Mouse (Mus musculus) spleen, postnatal 14 days (tissue): ENCODE results near the gene Atg101.

Experiments used
- DNase-seq, 2 experiments: peaks; one replicate each; pipeline ENCODE4 v3.0.0; 2021 to 2022; ENCODE audit warnings: low spot score in 2 of 2

The Atg101 gene

DNA sequence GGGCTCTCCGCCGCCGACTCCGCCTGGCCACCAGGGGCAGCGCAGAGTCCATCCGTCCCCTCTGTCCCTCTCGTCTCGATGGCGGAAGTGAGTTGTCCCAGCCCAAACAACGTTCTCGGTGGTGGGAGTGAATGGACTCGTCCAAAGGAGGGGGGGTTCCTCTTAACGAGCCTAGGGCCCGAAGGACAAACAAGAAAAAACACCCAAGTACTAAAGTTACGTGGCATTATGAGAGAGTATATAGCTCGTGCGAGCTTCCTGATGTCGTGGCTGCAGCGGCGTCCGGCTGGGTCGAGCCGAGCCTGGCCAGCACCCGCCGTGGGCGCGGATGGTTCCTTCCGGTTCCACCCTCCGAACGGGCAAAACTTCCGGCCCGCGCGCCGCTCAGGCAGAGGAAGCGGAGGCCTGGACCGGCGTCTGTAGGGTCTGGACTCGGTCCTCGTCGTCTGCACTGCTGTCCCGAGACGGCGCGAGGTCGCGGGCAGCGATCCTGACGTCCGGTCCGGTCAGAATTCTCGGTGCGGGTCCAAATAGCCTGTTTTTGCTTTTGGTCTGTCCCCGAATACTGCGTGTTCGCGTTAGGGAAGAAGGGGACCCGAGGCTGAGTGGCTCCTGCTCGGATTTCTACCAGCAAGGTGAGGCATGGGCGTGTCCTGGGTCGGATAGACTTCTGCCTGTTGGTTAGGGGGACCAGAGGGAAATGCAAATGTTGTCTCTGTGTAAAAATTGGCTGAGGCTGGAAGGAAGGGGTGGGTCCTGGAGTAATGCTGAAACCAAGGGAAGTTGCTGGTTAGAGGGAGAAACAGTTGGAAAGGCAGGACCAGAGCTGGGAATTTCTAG lies at the start of gene Atg101:
Gene Atg101, plus strand, starts transcription at position 362 of the 840 bp plus-strand sequence.
- DNase-seq: peak; percentile 80 to 88

DNA sequence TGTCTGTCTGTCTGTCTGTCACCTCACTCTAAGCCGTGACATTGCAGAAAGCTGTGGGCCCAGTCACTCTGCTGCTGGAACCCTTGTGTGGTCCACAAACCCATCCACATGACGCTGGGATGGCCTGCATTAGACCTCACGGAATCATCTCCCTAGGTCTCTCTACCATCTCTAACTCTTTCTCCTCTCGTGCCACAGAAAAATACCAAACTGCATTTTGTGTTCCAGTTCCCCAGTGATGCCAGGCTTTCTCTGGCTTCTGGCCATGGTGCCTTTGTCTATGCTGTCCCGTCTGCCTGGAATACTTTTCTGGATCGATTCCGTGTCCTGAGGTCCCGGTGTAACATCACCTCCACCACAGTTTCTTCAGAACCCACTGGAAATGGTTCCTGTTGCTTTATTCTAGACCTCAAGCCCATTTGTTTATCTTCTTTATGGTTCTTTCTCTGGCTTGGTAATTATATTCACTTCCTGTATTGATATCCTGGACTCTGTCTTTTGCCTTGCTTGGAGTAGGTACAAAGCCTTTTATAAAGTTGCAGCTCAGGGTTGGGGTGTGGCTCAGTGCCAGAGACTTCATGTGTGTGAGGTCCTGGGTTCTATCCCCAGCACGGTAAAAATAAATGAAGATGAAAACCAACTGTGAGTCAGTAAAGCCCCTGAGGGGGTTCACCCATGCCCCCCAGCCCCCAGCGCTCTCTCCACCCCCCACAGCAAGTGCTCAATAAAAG lies 49.3 kb upstream of the Atg101 start:
- DNase-seq: no peak

DNA sequence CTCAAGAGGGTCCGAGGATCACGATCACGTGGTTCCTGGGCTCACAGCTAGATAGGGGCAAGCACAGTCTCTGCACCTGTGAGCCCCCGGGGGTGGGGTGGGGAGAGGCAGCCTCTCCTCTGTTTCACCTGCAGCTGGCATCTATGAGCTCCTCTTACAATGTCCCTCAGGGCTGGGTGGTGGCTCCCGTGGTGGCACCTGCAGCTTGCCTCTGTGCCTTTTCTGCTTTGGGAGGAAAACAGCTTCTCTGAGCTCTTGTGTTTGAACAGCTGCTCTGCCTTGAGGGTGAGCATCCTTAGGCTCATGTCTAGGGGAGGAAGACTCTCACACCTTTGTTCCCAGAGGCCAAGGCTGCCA lies 48.8 kb upstream of the Atg101 start:
- no peak for DNase-seq

DNA sequence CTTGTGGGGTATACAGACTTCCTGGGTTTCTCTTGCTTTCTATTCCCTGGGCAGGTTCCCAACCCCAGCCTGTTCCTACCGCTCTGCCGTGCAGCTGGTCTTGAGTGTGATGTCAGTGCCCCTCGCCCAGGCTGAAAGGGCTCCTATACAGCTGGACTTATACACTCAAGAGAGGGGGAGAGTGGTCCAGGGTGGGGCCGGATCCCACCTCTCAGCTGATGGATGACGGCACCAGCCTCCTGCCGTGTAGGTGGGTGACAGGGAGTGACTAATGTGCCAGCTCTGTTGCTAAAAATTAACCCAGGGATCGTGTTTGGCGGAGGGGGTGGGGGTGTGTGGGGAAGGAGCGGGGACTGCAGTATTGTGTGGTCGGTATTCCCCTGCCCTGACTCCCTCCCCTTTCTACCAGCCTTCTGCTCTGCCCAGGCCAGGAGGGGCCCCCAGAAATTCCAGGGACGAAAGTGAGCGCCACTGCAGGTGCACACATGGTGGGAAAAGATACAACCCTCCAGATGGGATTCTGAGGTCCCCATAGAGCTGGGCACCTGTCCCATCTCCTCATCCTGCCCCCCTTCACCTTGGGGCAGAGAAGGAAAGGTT lies 48.2 kb upstream of the Atg101 start:
- no peak for DNase-seq

GRCm38 (mm10) chr15:101236878-101237277 lies 47.2 kb upstream of the Atg101 start:
- DNase-seq: peak; percentile 51 to 68

GRCm38 (mm10) chr15:101238885-101239511 lies 45.1 kb upstream of the Atg101 start:
- peak in 1 of 2 experiments; percentile 51 for DNase-seq

GRCm38 (mm10) chr15:101239821-101240220 lies 44.3 kb upstream of the Atg101 start:
- DNase-seq: no peak

DNA sequence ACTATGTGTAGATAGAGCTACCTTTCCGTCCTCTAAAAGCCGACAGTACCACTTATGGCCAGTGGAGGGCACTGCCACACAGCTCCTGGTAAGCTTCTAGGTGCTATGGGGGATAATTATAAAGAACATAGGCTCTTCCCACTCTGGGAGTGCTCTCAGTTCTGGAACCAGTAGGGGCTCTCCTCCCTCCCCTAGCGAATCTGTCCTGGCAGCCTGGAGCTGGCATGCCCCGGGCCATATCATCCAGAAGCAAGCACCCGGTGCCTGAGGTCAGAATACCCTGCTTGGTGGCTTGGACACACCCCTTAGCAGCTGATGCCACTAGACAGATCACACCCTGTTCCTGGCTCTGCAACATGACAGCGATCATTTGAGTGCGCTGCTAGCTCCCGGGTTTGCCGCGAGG lies 43.3 kb upstream of the Atg101 start:
- DNase-seq: peak; percentile 62 to 75

DNA sequence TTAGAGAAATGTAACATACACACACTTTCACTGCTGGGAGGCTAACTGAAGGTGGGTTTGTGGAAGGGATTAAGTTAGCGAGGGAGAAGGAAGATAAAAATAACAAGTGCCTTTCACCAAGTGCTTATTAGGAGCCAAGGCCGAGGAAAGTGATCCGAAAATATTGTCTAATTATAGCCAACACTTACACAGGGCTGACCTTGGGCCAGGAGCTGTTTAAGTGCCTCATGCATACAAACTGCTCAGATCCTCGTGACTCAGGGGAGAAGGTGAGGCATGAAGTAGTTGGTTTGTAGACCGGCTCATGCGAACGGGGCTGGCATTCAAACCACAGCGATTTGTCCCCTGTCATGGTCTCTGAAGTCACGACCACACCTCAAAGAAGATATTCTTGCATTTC lies 42.8 kb upstream of the Atg101 start:
- DNase-seq: no peak

- DNase-seq: no peak
Measured at GRCm38 (mm10) chr15:101241853-101242252, 42.2 kb upstream of the Atg101 start.

GRCm38 (mm10) chr15:101242645-101243044 lies 41.4 kb upstream of the Atg101 start:
- no peak for DNase-seq

GRCm38 (mm10) chr15:101244012-101244411 lies 40.1 kb upstream of the Atg101 start:
- DNase-seq: no peak

DNA sequence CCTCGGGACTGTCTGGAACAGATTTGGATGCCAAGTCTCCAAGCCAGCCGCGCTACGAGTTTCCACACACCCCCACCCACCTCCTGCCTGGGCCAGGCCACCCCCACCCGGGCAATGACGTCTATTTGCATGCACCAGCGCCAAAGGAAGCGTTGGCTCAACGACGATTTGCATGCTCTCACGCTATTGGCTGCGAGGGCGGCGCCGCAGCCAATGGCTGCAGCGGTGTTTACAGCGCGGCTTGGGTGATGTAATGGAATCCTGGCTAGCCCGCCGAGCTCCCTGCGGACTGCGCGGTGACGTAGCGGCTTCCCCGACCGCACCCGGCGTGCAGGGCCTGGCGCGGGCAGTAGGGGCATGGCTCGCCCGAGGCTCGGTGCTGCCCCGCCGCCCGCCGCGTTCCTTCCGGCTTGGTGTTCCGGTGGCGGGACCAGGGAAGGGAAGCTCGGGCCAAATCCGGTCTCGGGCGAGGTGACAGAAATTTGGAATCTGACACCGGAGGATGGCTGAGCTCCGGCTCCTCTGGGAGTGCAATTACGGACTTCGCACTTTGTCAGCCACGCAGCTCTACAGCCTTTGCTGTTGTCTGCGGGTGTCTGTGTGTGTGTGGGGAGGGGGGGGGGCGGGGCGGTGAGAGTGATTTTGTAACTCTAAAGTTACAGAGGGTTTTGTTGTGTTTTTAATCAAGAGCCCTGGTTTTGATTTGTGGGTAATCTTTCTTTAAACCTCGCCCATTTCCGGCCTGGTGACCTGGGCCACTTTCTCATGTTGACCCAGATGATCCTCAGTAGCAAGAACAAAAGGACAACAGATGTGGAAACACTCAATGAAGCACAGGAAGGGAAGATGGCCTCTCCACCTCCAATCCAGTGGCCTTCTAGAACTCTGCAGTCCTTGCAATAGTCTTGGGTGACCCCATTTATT lies 37.6 kb upstream of the Atg101 start:
- DNase-seq: peak; percentile 76 to 82

DNA sequence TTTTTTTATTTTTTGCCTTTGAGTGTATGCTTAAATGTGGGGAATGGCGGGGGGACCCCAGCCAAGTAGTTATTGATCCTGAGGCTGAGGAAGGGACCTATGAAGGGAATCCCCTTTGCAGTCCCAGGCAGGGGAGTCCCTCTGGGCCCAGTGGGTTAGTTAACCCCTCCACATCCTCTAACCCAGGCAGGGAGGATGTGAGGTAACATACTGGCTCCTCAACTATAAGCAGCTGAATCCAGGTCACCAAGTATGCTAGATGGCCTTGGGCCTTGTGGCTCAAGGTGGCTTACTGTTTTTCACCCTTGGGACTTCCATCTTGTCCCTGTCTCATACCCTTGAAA lies 36.9 kb upstream of the Atg101 start:
- DNase-seq: no peak

- DNase-seq: no peak
Measured at GRCm38 (mm10) chr15:101248029-101248710, 35.9 kb upstream of the Atg101 start.

DNA sequence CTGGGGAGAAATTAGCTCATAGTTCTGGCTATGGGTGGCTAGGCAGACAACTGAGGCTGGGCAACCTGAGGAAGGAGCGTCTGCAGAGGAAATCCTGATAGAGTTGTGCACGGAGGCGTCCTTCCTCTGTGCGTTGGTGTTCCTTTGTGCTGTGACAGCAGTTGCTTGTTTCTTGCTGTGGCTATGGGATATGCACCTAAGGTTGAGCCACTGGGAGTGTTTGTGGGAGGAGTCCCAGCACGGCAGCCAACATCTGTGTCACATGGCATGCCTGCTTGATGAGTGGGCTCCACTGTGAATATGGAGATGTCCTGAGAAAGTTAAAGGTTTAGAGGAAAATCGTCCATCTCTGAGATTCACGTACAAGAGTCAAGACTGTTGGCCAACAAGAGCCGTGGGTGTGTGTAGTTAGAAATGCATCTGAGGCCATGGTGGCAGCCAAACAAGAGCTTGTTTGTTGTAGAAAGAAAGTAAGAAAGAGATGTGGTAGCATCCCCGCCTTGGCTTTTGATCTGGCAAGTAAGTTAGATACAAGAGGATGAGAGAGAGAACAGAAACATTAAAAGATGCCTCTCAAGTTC lies 33.8 kb upstream of the Atg101 start:
- no peak for DNase-seq

DNA sequence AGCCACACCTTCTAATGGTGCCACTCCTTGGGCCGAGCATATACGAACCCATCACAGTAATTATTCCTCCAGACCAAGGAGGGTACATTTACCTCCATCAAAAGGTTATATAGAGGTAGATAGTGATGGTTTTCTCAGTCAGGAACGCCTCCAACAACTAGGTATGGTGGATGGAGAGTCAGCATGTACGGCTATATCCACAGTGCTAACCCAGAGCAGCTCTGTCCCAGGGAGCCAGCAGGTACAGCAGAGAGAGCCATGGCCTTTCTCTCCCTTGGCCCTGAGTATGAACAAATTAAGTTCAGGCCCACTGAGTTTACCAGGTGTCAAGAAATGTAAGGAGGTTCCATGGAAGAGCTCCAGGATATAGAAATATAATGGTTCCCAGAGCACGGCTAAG lies 32.1 kb upstream of the Atg101 start:
- no peak for DNase-seq

- DNase-seq: no peak
Measured at GRCm38 (mm10) chr15:101252614-101253013, 31.5 kb upstream of the Atg101 start.

GRCm38 (mm10) chr15:101253563-101253885 lies 30.5 kb upstream of the Atg101 start:
- no peak for DNase-seq
